Mouse (Mus musculus) testis, postnatal 14 days (tissue): ENCODE results near the gene Lrrc71.

Experiments
- DNase-seq: peaks from one replicate; pipeline ENCODE4 v3.0.0; 2021; ENCODE audit warnings: low spot score

Lrrc71 gene

DNA sequence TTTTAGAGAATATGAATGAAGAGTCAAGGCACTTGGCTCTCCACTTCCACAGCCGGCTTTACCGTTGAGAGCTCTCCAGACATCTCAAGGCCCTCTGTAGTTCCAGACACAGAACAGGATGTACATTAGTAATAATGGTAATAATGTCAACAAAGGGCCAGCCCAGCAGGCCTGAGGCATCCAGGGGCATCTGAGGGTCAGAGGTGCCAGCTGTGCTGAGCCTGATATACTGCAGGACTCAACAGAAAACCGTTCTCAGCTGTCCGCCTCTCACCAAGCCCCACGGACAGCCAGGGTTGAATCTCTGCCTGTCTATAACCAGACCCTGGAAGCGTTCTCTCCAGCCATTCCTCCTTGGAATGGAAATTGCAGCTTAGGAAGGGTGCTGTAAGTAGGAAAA, 23.9 kb downstream of the Lrrc71 start:
- DNase-seq = no peak

DNA sequence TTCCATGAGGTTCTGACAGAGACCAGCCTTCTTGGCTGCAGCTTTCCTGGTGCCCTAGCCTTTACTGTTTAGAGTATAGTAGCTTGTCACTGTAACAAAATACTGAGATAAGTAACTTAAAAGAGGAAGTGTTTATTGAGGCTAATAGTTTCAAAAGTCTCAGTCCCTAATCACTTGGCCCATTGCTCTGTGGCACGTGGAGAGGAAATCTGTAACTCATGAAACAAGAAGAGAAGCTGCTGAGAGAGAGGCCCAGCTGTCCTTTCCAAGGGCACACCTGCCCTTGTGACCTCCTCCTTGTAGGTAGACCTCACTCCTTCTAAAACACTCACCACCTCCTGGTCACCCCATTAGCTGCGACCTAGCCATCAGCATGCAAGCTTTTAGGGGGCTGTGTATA, 29.9 kb downstream of the Lrrc71 start:
- DNase-seq = no peak
